Mouse (Mus musculus) myocyte (in vitro differentiated cells): Measurements from ENCODE around the gene Grm1. TPM values are rescaled to one million over a fixed set of nuclear protein-coding genes. Genes with fewer than 3 reads are reported as not detected.

Source experiments
- H3K27me3 ChIP-seq: one replicate; pipeline ENCODE4 v1.6.1; 2011; ENCODE audit not compliant: control insufficient read depth, insufficient read depth, insufficient read length
- H3K36me3 ChIP-seq: one replicate; pipeline ENCODE4 v1.6.1; 2011; ENCODE audit not compliant: control insufficient read depth, insufficient read depth
- H3K4me2 ChIP-seq: one replicate; pipeline ENCODE4 v1.6.1; 2011; ENCODE audit warnings: low read depth, control low read depth
- H3K4me3 ChIP-seq: one replicate; pipeline ENCODE4 v1.5.1; 2011; ENCODE audit warnings: mild to moderate bottlenecking, control low read depth, moderate library complexity
- H3K79me2 ChIP-seq: one replicate; pipeline ENCODE4 v1.6.1; 2011; ENCODE audit not compliant: control insufficient read depth, insufficient read depth
- H3ac ChIP-seq: one replicate; pipeline ENCODE4 v1.6.1; 2011; ENCODE audit not compliant: control insufficient read depth, insufficient read length
- CEBPB ChIP-seq: IDR thresholded peaks from 2 replicates; pipeline ENCODE4 v1.6.1; 2011; ENCODE audit warnings: mild to moderate bottlenecking, moderate library complexity; ENCODE audit not compliant: poor library complexity, insufficient read depth, severe bottlenecking
- E2F4 ChIP-seq: IDR thresholded peaks from one replicate; pipeline ENCODE4 v1.6.1; 2011; ENCODE audit warnings: mild to moderate bottlenecking, control low read depth, moderate library complexity; ENCODE audit not compliant: insufficient read depth
- MAX ChIP-seq: IDR thresholded peaks from one replicate; pipeline ENCODE4 v1.6.1; 2011; ENCODE audit warnings: low read depth, mild to moderate bottlenecking, control low read depth
- MYOD1 ChIP-seq, 3 experiments: IDR thresholded peaks; one replicate each; pipeline ENCODE4 v1.6.1; 2011; ENCODE audit warnings: control low read depth in 2 of 3, low read depth in 2 of 3, mild to moderate bottlenecking in 2 of 3, moderate library complexity in 1 of 3; ENCODE audit not compliant: insufficient read length in 2 of 3, control insufficient read depth in 1 of 3
- MYOG ChIP-seq, 3 experiments: IDR thresholded peaks; one replicate each; pipeline ENCODE4 v1.6.1; 2011; ENCODE audit warnings: control low read depth in 2 of 3, low read depth in 2 of 3, mild to moderate bottlenecking in 2 of 3; ENCODE audit not compliant: insufficient read length in 2 of 3, control insufficient read depth in 1 of 3, insufficient read depth in 1 of 3
- POLR2A ChIP-seq: IDR thresholded peaks from one replicate; pipeline ENCODE4 v1.6.1; 2011; ENCODE audit warnings: low read depth, mild to moderate bottlenecking, control low read depth, moderate library complexity; ENCODE audit not compliant: insufficient read length
- POLR2AphosphoS2 ChIP-seq: IDR thresholded peaks from one replicate; pipeline ENCODE4 v1.6.1; 2011; ENCODE audit warnings: low read depth, control low read depth; ENCODE audit not compliant: insufficient read length
- REST ChIP-seq: IDR thresholded peaks from one replicate; pipeline ENCODE4 v1.6.1; 2011; ENCODE audit warnings: mild to moderate bottlenecking, control low read depth, moderate library complexity; ENCODE audit not compliant: insufficient read depth, insufficient read length
- SRF ChIP-seq: IDR thresholded peaks from one replicate; pipeline ENCODE4 v1.6.1; 2011; ENCODE audit warnings: low read depth; ENCODE audit not compliant: control insufficient read depth, insufficient read length
- TCF12 ChIP-seq: IDR thresholded peaks from one replicate; pipeline ENCODE4 v1.6.1; 2011; ENCODE audit warnings: mild to moderate bottlenecking, control low read depth; ENCODE audit not compliant: poor library complexity, insufficient read depth, severe bottlenecking
- TCF3 ChIP-seq: IDR thresholded peaks from one replicate; pipeline ENCODE4 v1.6.1; 2011; ENCODE audit warnings: low read depth, control low read depth; ENCODE audit not compliant: insufficient read length
- USF1 ChIP-seq: IDR thresholded peaks from one replicate; pipeline ENCODE4 v1.6.1; 2011; ENCODE audit warnings: low read depth, mild to moderate bottlenecking, control low read depth, moderate library complexity
- polyA plus RNA-seq: library from polyadenylated mRNA; unstranded; fragments of >200 nt; fragmentation: generic; extraction: Trizol; gene quantifications from one replicate; pipeline ENCODE4 v1.2.1, GENCODE M21; 2012; ENCODE audit warnings: missing spikeins

Gene Grm1
- polyA plus RNA-seq, 1 experiment: 0.01 TPM

GRCm38 (mm10) chr10:10774827-10775226 lies 307.3 kb downstream of the Grm1 start:
- no peak overlapping the region for H3K4me3 ChIP-seq
- H3ac ChIP-seq: no peak overlapping the region
- H3K79me2 ChIP-seq: no peaks in the 10 kb centered on the region
- TF ChIP-seq MYOG (IDR thresholded peaks at IDR 0.05; ENCODE audit: control insufficient read depth in 1 of 3, insufficient read depth in 1 of 3, insufficient read length in 2 of 3, low read depth in 2 of 3) (no peak), POLR2A (no peak), USF1 (no peak), MYOD1 (IDR thresholded peaks at IDR 0.05; ENCODE audit: control insufficient read depth in 1 of 3, insufficient read length in 2 of 3, low read depth in 2 of 3) (no peak), TCF12 (no peak), REST (no peak)
- no peaks in the 10 kb centered on the region for H3K27me3 ChIP-seq
- no peaks in the 10 kb centered on the region for H3K36me3 ChIP-seq
- H3K4me2 ChIP-seq: no peak overlapping the region

- Histone ChIP-seq H3K4me3 (no peak overlapping the region), H3ac (no peak overlapping the region), H3K36me3 (no peaks in the 10 kb centered on the region), H3K27me3 (no peaks in the 10 kb centered on the region), H3K4me2 (no peak overlapping the region), H3K79me2 (no peaks in the 10 kb centered on the region)
- TF ChIP-seq POLR2A (no peak), E2F4 (no peak), REST (no peak), MYOD1 (IDR thresholded peaks at IDR 0.05; ENCODE audit: control insufficient read depth in 1 of 3, insufficient read length in 2 of 3, low read depth in 2 of 3) (no peak), SRF (no peak), CEBPB (no peak), USF1 (no peak)
These were observed 319.1 kb downstream of the Grm1 start for GRCm38 (mm10) chr10:10763015-10763414.

GRCm38 (mm10) chr10:10761274-10761673 lies 320.9 kb downstream of the Grm1 start:
- no peak for TF ChIP-seq MYOD1 (IDR thresholded peaks at IDR 0.05; ENCODE audit: control insufficient read depth in 1 of 3, insufficient read length in 2 of 3, low read depth in 2 of 3)
- no peak for TF ChIP-seq CEBPB
- no peak for TF ChIP-seq TCF12
- no peak for TF ChIP-seq MYOG (IDR thresholded peaks at IDR 0.05; ENCODE audit: control insufficient read depth in 1 of 3, insufficient read depth in 1 of 3, insufficient read length in 2 of 3, low read depth in 2 of 3)
- no peak for TF ChIP-seq REST
- TF ChIP-seq MAX: no peak
- TF ChIP-seq POLR2AphosphoS2: no peak
- TF ChIP-seq POLR2A: no peak
- no peak for TF ChIP-seq SRF
- no peak for TF ChIP-seq USF1
- no peak for TF ChIP-seq TCF3
- H3K27me3 ChIP-seq: no peaks in the 10 kb centered on the region
- H3K4me2 ChIP-seq: no peak overlapping the region
- H3K4me3 ChIP-seq: no peak overlapping the region
- no peaks in the 10 kb centered on the region for H3K79me2 ChIP-seq
- H3K36me3 ChIP-seq: no peaks in the 10 kb centered on the region
- H3ac ChIP-seq: no peak overlapping the region

- TF ChIP-seq TCF3 (no peak), CEBPB (no peak), POLR2A (no peak), MAX (no peak), MYOG (IDR thresholded peaks at IDR 0.05; ENCODE audit: control insufficient read depth in 1 of 3, insufficient read depth in 1 of 3, insufficient read length in 2 of 3, low read depth in 2 of 3) (no peak), TCF12 (no peak), USF1 (no peak), REST (no peak), E2F4 (no peak), SRF (no peak), MYOD1 (IDR thresholded peaks at IDR 0.05; ENCODE audit: control insufficient read depth in 1 of 3, insufficient read length in 2 of 3, low read depth in 2 of 3) (no peak), POLR2AphosphoS2 (no peak)
- no peak overlapping the region for H3K4me3 ChIP-seq
- no peaks in the 10 kb centered on the region for H3K27me3 ChIP-seq
- no peaks in the 10 kb centered on the region for H3K79me2 ChIP-seq
- no peaks in the 10 kb centered on the region for H3K36me3 ChIP-seq
- H3K4me2 ChIP-seq: no peak overlapping the region
- no peak overlapping the region for H3ac ChIP-seq
These were observed 321.4 kb downstream of the Grm1 start for GRCm38 (mm10) chr10:10760801-10761200.

GRCm38 (mm10) chr10:10751033-10751432 lies 331.1 kb downstream of the Grm1 start:
- no peaks in the 10 kb centered on the region for H3K79me2 ChIP-seq
- no peak overlapping the region for H3K4me3 ChIP-seq
- no peak overlapping the region for H3K4me2 ChIP-seq
- no peaks in the 10 kb centered on the region for H3K36me3 ChIP-seq
- H3ac ChIP-seq: no peak overlapping the region
- H3K27me3 ChIP-seq: no peaks in the 10 kb centered on the region
- TF ChIP-seq MAX (no peak), POLR2A (no peak), MYOG (IDR thresholded peaks at IDR 0.05; ENCODE audit: control insufficient read depth in 1 of 3, insufficient read depth in 1 of 3, insufficient read length in 2 of 3, low read depth in 2 of 3) (no peak), REST (no peak), TCF3 (no peak), SRF (no peak), E2F4 (no peak), CEBPB (no peak), USF1 (no peak), MYOD1 (IDR thresholded peaks at IDR 0.05; ENCODE audit: control insufficient read depth in 1 of 3, insufficient read length in 2 of 3, low read depth in 2 of 3) (no peak), TCF12 (no peak), POLR2AphosphoS2 (no peak)
